Mouse (Mus musculus) adrenal gland, postnatal 25 days (tissue): ENCODE measurements around the gene Mrpl51. TPM values are rescaled to one million over a fixed set of nuclear protein-coding genes. Genes with fewer than 3 reads are reported as not detected.
A peak's percentile ranks its signal among the peaks of the same experiment; 100 is the strongest.

Source experiments
- DNase-seq: peaks from one replicate; pipeline ENCODE4 v3.0.0; 2021; ENCODE audit warnings: mixed read lengths
- long read RNA-seq: library from polyadenylated mRNA; stranded (forward); transcript quantifications from one replicate; pipeline ENCODE4 v2.0.0, GENCODE M21; 2021
- total RNA-seq: library from RNA; stranded (reverse); gene quantifications from 2 replicates; pipeline ENCODE4 v1.2.3, GENCODE M21; 2021

The Mrpl51 gene
- 158 and 198 TPM in 2 replicates for total RNA-seq
- long read RNA-seq, transcript Mrpl51-201 (3 exons, 3,427 nt) = major isoform, 46 of 70 reads
- long read RNA-seq, transcript Mrpl51-202 (3 exons, 855 nt) = minor isoform, 6 of 70 reads
- long read RNA-seq, partial matches to known transcripts = 1 of 70 reads
- long read RNA-seq, other reads (novel, unspliced or antisense) = 17 of 70 reads

DNA sequence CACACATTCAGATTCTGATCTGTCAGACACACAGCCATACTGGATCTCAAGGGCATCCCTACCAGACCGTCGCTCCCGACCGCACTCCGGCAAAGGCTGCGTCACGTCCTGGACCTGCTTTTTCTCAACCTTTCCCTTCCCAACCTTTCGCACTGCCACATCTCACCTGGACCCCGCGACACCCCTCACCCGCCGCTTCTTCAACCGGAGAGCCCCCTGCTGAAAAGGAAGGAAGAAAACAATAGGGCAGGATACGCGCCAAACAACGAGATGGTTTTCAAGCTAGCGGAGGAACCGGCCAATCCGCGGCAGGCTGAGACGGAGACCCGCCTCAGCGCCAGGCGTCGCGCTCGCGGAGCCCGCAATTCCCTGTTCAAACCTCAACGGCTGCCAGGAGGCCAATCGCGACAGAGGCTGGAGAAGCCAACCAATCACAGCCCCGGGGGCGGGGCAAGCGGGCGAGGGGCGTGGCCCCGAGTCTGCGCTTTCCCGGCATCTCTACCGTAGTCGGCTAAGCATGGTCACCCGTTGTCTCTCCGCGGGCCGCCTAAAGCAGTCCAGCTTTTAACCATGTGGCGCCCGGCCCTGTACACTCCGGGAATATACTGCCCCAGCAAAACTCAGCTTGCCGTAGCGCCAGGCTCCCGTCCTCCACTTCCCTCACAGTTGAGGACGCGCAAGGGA lies at the start of gene Mrpl51, which contains the start of gene Ncapd2:
Gene Mrpl51, plus strand, starts transcription at position 470 of the 684 bp plus-strand sequence.
Gene Ncapd2, minus strand, starts transcription at position 370 of the 684 bp plus-strand sequence.
- peak; percentile 98 for DNase-seq

DNA sequence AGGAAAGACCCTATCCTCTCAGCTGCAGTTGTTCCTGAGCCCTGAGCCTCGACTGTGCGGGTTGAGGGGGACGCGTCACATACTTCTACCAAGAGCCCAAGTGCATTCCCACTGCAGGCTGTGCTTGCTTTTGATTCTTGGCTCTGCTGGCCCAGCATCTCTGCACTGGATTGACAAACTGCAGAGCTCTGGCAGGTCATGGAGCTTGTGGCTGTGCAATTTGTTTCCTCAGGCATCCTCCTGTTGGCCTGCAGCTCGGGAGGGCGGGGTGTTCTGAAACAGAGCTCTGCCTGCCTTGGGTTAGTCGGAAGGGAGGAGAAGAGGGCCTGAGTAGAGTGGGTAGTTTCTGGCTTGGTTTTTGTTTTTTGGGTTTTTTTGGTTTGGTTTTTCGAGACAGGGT lies 49.2 kb upstream of the Mrpl51 start:
- no peak for DNase-seq

DNA sequence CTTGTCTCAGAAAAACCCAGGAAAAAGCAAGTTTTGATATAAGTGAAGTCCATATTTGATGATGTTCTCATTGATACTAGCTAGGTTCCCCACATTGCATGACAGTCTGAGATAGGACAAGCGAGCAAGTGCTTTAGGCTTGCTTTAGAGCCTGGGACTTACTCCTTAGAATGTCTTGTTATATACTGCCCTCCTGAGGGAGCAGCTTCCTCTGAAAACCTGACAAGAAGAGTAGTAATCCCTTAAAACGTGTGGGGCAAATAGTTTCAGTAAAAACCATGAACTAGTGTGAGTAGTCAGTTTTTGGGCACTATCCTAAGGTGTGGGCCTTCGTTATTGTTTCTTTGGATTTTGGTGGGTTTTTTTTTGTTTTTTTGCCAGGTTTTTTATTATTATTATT lies 48.5 kb upstream of the Mrpl51 start:
- DNase-seq = no peak

DNA sequence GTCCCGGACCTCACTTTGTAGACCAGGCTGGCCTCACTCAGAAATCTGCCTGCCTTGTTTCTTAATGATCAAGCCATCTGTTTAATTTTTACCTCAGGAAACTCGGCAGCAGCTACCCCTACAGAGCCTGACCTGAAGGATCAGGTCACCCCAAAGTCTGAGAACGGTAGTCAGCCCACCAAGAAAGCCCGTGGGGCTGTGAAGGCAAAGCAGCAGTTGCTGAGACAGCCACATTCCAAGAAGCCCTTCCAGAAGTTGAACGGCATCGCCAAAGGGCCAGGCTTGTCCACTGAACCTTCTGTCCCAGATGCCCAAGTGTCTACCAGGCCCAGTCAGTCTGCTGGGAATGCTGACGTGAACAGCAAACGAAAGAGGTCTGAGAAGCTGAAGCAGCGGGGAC lies 47.7 kb upstream of the Mrpl51 start:
- DNase-seq = no peak

DNA sequence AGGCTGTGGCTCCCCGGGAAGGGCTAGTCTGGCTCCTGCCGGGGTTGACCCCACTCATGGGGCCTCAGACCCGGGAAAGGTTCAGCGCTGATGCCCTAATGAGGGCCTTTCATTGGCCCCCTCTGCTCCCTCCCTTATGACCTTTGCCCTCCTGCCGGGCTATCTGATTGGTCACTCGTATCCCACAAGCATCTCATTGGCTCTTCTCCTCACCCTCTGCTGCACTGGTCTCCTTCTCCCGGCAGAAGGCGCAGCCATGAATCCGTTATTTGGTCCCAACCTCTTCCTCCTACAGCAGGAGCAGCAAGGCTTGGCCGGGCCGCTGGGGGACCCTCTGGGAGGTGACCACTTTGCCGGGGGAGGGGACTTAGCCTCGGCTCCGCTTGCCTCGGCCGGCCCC lies 46.6 kb upstream of the Mrpl51 start, which contains the start of gene Iffo1:
Gene Iffo1, plus strand, starts transcription at position 241 of the 400 bp plus-strand sequence.
- peak; percentile 87 for DNase-seq

DNA sequence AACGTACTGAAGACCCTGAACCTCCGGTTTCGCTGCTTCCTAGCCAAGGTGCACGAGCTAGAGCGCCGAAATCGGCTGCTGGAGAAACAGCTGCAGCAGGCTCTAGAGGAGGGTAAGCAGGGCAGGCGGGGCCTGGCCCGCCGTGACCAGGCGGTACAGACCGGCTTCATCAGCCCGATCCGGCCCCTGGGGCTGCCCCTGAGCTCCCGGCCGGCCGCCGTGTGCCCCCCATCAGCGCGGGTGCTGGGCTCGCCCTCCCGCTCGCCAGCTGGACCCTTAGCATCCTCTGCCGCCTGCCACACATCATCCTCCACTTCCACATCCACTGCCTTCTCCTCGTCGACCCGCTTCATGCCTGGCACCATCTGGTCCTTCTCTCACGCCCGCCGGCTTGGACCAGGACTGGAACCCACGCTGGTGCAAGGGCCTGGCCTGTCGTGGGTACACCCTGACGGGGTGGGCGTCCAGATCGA lies 46.1 kb upstream of the Mrpl51 start:
- DNase-seq = peak; percentile 35

DNA sequence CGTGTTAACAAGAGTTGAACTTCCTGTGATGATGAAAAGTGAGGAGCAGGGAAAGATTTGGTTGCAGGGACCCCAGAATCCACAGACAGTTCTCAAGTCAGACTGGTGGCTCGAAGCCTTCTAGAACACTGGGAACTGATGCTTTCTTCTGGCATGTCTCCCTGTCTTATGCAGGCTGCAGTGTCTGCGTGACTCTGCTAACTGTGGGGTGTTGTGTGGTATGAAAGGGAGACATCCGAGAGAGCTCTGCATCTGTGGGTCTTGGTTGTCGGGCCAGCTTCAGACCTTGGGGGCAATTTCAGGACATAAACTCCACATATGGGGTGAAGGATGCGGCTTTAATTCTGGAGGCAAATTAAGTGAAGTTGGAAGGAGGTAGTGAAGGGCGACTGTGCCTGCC lies 45.5 kb upstream of the Mrpl51 start:
- no peak for DNase-seq

DNA sequence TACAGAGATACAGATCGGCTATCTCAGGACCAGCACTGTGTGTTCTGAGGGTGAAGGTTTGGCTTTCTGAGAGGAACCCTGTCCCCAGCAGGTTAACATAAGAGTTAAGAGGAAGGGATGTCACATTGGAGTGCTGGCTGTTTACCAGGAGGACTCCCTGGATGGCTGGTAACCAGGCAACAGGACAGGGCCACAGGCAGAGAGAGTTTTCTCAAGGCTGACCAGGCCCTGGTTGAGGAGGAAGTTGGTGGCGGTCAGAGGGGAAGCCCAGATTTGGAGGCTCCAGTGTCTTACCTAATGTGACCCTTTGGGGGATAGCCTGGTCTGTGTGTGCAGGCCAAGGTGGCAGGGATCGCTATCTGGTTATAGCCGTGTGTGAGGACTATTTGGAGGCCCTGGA lies 44.8 kb upstream of the Mrpl51 start:
- DNase-seq = peak; percentile 42

DNA sequence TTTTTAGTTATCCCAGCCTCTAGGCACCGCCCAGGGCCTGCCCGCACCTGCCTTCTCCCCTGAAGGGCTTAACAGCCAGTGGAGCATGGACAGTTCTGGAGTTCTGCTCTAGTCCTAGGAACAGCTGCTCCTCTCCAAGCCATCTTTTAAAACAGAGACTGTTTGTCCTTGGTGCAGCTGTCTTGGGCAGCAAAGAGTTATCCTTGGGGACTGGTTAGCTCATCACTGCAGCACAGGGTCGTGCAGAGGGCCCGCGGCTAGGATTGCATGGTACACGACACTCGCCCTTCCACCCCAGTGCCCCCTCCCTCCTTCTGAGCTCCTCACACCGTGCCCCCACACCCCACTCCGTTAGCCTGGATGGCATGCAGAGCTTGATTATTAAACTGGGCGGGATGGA lies 44.3 kb upstream of the Mrpl51 start:
- no peak for DNase-seq

DNA sequence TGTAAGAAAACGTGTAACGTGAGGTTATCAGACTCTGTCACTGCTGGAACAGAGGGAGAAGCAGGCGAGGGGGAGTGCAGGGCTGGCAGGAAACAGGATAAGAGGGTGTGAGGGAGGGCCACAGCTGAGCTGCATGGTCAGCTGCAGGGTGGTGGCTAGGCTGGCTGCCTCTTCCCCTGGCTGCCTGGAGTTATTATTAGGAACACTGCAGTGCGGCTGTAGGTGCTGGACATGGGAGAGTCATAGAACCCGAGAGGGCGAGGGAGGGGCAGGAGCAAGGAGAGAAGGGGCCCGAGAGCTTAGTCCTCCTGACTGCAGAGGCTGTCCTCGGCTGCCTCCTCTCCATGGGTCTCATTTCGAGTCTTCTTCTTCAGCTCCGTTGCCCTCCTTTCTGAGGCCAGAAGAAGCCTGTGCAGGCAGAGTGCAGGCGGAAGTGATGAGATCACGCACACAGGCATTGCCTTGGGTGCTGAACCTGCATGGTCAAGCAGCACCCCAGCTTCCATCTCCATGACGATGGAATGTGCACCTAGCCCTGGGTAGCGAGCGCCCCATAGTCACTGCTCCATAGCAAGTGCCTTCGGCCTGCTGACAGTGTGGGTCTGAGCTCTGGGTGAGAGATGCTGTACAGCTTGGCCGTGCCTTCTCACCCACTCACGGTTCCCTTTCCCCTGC lies 43.2 kb upstream of the Mrpl51 start:
- peak; percentile 31 for DNase-seq

DNA sequence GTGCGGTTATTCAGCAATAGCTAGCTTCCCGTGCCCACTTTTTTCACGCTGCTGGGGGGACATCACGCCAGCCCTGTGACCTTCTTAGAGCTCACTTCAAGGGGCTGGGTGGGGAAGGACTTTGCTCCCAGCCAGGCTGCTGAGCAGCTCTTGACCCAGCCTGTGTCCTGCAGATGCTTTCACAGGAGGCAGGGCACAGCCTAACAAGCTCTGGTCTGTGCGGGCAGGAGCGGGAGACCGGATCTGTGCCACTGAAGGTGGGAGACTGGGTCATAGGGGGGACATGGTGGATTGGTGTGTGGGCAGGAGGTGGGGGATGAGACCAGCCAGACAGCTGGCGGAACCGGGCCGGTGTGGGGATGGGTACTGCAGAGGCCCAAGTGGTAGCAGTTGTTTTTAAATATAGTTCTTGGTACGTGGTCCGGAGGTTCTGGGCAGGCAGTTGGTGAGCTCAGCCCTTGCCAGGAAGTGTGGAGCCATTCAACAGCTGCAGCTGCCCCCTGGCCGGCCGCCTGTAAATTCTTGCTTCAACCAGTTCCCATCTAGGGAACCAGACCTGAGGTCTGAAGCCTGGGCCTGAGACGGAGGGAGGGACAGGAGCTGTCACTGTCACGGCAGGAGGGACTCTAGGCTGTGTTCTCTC lies 42.6 kb upstream of the Mrpl51 start:
- DNase-seq = no peak

DNA sequence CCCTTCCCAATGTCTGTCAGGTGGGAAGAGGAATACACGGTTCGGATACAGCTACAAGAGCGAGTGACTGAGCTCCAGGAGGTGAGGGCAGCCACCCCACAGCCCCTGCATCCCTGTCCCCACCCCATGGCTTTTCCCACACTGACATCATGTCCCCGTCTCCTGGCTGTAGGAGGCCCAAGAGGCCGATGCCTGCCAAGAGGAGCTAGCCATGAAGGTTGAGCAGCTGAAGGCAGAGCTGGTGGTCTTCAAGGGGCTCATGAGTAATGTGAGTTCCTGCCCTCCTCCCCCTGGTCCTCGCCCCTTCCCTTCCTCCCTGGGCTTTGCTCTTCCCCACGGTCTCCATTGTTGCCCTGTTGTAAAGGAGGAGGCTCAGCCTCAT lies 42.0 kb upstream of the Mrpl51 start:
- DNase-seq = no peak

DNA sequence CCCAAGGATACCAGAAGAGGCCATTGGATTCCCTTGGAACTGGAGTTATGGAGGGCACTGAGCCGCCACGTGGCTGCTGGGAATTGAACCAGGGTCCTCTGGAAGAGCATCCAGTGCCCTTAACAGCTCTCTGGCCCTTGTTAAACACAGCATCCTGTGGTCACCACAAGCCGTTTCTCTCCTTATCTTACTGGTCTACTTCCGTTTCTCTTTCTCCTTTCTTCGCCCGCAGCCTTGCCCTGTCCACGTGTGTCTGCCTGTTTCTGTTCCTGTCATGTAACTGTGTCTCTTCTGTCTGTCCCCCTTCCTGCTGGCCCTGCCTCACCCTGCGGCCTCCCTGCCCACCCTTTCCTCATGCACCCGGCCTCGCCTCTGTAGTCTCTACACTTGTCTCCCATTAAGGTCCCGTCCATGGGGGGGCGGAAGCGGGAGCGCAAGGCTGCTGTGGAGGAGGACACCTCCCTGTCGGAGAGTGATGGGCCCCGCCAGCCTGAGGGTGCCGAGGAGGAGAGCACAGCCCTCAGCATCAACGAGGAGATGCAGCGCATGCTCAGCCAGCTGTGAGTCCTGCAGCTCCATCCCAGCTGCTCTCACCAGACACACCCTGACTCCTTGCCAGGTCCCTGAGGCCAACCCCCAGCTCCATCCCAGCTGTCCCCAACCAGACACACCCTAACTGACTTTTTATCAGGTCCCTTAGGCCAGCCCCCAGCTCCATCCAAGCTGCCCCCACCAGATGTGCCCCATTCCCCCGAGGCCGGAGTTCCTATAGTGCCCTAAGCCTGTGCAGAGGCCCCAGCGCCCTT lies 39.2 kb upstream of the Mrpl51 start:
- DNase-seq = no peak

DNA sequence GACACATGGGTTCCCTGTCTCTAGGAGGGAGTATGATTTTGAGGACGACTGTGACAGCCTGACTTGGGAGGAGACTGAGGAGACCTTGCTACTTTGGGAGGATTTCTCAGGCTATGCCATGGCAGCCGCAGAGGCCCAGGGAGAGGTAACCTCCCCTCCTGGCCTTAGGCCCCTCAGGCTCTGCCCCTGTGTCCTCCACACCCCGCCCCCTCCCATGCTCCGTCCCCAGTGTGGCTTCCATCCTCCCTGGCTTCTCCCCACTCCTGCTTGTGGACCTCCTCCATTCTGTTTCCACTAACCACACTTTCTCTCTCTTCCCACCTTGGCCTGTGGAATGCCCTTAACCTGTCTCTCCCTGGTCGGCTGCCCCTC lies 38.6 kb upstream of the Mrpl51 start:
- DNase-seq = no peak

DNA sequence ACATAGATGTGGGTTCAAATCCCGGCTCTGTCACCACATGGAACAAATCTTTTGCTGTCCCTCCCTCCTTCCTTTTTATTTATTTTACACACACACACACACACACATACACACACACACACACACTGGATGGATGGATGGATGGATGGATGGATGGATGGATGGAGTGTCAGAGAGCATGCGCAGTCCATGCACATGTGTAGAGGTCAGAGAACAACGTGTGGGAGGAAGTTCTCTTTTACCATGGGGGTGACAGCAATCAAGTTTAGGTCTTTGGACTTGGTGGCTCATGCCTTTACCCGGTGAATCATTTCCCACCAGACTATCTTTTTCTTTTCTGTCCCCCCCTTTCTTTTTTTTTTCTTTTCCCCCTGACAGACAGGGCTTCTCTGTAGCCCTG lies 37.9 kb upstream of the Mrpl51 start:
- DNase-seq = no peak

DNA sequence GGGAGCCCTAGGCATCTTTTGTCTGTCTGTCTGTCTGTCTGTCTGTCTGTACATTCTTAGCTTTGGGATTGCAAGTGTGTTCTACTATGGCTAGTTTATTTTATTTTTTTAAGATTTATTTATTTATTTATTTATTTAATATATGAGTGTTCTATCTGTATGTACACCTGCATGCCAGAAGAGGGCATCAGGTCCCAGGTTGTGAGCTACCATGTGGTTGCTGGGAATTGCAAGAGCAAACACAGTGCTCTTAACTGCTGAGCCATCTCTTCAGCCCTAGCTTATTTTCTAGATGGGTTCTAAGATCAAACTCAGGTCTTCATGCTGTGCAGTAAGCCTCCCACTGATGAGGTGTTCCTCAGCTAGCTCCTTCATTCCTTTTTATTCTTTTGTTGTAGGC lies 37.1 kb upstream of the Mrpl51 start:
- no peak for DNase-seq

DNA sequence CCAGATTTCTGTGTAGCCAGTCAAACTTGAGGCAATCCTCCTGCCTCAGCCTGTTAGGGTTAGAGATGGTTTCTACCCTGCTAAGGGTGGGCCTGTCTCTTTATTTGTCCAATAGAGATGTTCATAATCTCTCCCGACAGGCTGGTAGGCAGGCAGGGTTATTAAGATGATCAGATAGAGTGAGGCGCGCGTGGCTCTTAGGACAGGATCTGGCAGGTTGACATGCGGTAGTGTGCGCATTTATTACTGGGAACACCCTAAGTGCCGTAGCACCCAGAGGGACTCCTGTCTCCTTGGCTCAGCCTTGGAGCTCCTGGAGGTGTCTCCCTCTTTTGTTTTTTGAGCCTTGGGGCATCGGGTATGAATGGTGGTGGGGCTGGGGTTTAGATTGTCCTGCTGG lies 36.3 kb upstream of the Mrpl51 start:
- DNase-seq = no peak

DNA sequence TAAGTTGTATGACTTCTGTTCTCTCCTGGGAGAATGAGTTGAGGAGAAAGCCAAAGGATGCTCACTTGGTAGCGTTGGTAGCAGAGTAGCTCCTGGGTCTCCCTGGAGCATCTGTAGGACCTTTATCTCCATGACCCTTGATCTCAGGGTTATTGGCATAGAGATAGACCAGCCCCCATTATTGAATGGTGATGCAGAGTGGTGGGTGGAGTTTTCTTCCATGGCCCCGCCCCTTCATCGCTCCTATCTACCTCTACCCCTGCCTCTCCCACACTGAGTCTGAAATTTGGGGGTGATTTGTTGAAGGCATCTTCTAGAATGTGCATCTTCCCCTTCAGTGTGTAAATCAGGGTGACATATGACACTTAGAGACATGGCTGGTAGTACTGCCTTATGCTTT lies 35.1 kb upstream of the Mrpl51 start:
- DNase-seq = no peak

DNA sequence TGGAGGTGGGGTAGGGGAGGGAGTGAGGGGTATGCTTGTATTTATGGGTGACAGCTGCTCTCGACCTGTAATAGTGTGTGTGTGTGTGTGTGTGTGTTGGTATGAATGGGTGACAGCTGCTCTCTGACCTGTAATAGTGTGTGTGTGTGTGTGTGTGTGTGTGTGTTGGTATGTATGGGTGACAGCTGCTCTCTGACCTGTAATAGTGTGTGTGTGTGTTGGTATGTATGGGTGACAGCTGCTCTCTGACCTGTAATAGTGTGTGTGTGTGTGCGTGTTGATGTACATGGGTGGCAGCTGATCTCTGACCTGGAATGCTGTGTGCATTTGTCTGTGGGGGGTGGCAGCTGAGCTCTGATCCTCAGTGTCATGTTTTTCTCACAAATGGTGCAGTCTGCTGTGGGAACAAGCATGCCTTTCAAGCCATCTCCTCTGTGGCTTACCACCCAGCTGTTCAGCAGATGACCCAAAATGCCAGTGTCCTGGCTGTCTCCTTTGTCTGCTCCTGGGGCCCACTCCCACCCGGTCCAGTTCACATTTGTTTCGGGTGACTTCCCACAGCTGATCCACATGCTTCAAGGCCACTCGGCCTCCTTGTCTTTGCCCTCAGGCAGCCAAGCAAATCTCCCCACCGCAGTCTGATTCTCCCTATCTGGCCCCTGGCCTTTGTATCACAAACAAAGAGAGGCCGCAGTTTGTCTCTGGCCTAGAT lies 34.5 kb upstream of the Mrpl51 start:
- DNase-seq = no peak

DNA sequence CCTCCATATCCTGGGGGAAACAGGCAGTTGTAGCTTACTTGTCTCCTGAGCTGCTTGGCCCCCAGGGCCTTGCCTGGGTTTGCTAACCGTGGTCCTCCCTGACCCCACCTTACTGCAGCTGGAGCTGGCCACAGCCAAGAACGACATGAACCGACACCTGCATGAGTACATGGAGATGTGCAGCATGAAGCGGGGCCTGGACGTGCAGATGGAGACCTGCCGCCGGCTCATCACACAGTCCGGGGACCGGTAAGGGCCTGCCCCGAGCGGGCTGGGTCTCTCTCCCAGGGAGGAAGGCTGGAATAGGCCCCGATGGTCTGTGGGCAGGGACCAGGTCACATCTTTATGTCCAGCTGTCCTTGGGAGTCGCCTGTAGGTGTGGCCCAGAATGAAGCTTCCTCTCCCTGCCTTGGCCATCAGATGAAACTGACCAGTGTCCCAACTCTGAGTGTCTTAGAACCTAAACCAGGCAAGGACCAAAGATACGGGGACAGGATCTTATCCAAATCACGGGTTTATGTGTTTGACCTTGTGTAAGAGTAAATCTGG lies 32.6 kb upstream of the Mrpl51 start:
- no peak for DNase-seq
